Mouse (Mus musculus): Measurements from ENCODE around the gene Xpc.

GRCm38 (mm10) chr6:91486736-91487453 is 28.8 kb downstream of the Xpc start:
- TF ChIP-seq CTCF (IDR thresholded peaks at IDR 0.05; ENCODE audit: insufficient read depth, low read length) (no peak), POLR2A (IDR thresholded peaks at IDR 0.05; ENCODE audit: borderline replicate concordance, extremely low read depth, low read depth, low read length) (no peak)

Data from lung, adult 2 months (tissue).